Mouse (Mus musculus): ENCODE measurements around the gene Ccdc155.
A peak's percentile ranks its signal among the peaks of the same experiment; 100 is the strongest.

Ccdc155 gene

GRCm38 (mm10) chr7:45145460-45145859 lies 59.2 kb downstream of the Ccdc155 start:
- no peak for DNase-seq (ENCODE audit: low read depth, low spot score)

GRCm38 (mm10) chr7:45144368-45145174 lies 60.1 kb downstream of the Ccdc155 start:
- DNase-seq (ENCODE audit: low read depth, low spot score), result no peak

- DNase-seq (ENCODE audit: low read depth, low spot score), result no peak
Measured at GRCm38 (mm10) chr7:45141914-45142313, 62.8 kb downstream of the Ccdc155 start.

- DNase-seq (ENCODE audit: low read depth, low spot score), result no peak
Measured at GRCm38 (mm10) chr7:45141319-45141718, 63.4 kb downstream of the Ccdc155 start.

GRCm38 (mm10) chr7:45139904-45140723 lies 64.6 kb downstream of the Ccdc155 start:
- DNase-seq (ENCODE audit: low read depth, low spot score), result no peak

- DNase-seq (ENCODE audit: low read depth, low spot score), result no peak
Measured at GRCm38 (mm10) chr7:45138403-45138802, 66.3 kb downstream of the Ccdc155 start.

GRCm38 (mm10) chr7:45137171-45138006 lies 67.3 kb downstream of the Ccdc155 start:
- no peak for DNase-seq (ENCODE audit: low read depth, low spot score)

- peak; percentile 83 for DNase-seq (ENCODE audit: low read depth, low spot score)
Measured at GRCm38 (mm10) chr7:45135993-45136567, 68.6 kb downstream of the Ccdc155 start, which contains the start of the genes Gm45713 and Flt3l. TSS of gene Gm45713 (minus strand) at chr7:45136231. TSS of gene Flt3l (minus strand) at chr7:45136432.

GRCm38 (mm10) chr7:45135370-45135769 lies 69.3 kb downstream of the Ccdc155 start:
- no peak for DNase-seq (ENCODE audit: low read depth, low spot score)

GRCm38 (mm10) chr7:45134544-45135026 lies 70.1 kb downstream of the Ccdc155 start:
- peak; percentile 58 for DNase-seq (ENCODE audit: low read depth, low spot score)
